Mouse (Mus musculus) stomach, embryonic 16.5 days (tissue): Measurements from ENCODE around the gene Mmgt2. TPM values are rescaled to one million over a fixed set of nuclear protein-coding genes. Genes with fewer than 3 reads are reported as not detected.

Experiments used
- ATAC-seq: fragments of 200-750 bp; cut with Nextera tagmentation; 2 replicates; pipeline ENCODE4 v1.8.0; 2017; ENCODE audit warnings: moderate number of reproducible peaks, moderate TSS enrichment; ENCODE audit not compliant: insufficient read depth, low FRiP score
- H3K27ac ChIP-seq: fragments of 300-500 bp; sonication (generic); 2 replicates; pipeline ENCODE4 v1.5.1; 2014; ENCODE audit warnings: low read length
- H3K27me3 ChIP-seq: fragments of 300-500 bp; sonication (generic); 2 replicates; pipeline ENCODE4 v1.6.1; 2014; ENCODE audit warnings: low read length, control low read depth, mixed read lengths; ENCODE audit not compliant: control insufficient read depth, insufficient read depth
- H3K36me3 ChIP-seq: fragments of 300-500 bp; sonication (generic); 2 replicates; pipeline ENCODE4 v1.6.1; 2014; ENCODE audit warnings: low read length; ENCODE audit not compliant: control insufficient read depth, insufficient read depth
- H3K4me1 ChIP-seq: fragments of 300-500 bp; sonication (generic); 2 replicates; pipeline ENCODE4 v1.6.1; 2014; ENCODE audit warnings: low read length, control low read depth, mixed read lengths; ENCODE audit not compliant: control insufficient read depth, insufficient read depth
- H3K4me2 ChIP-seq: fragments of 300-500 bp; sonication (generic); 2 replicates; pipeline ENCODE4 v1.6.1; 2014; ENCODE audit warnings: low read depth, low read length, mixed read lengths
- H3K4me3 ChIP-seq: fragments of 300-500 bp; sonication (generic); replicated peaks from 2 replicates; pipeline ENCODE4 v1.5.1; 2014; ENCODE audit warnings: mild to moderate bottlenecking, low read length
- H3K9ac ChIP-seq: fragments of 300-500 bp; sonication (generic); 2 replicates; pipeline ENCODE4 v1.6.1; 2014; ENCODE audit warnings: low read length
- H3K9me3 ChIP-seq: fragments of 300-500 bp; sonication (generic); replicated peaks from 2 replicates; pipeline ENCODE4 v1.6.1; 2016; ENCODE audit warnings: low read length, control low read depth; ENCODE audit not compliant: control insufficient read depth
- WGBS: fragments of 180-500 bp; shearing (Covaris S2); extraction: QIAGEN DNeasy Blood & Tissue Kit; methylation state at CpG from one replicate; pipeline ENCODE4 v1.1.7; 2014; 5-methylcytosine and 5-hydroxymethylcytosine counted together
- polyA plus RNA-seq: library from polyadenylated mRNA; unstranded; fragments of >200 nt; fragmentation: Nextera tagmentation; extraction: Ambion mirVana; gene quantifications from 2 replicates; pipeline ENCODE4 v1.2.1, GENCODE M21; 2015

Gene Mmgt2
- 39.6 and 42.1 TPM in 2 replicates for polyA plus RNA-seq

DNA sequence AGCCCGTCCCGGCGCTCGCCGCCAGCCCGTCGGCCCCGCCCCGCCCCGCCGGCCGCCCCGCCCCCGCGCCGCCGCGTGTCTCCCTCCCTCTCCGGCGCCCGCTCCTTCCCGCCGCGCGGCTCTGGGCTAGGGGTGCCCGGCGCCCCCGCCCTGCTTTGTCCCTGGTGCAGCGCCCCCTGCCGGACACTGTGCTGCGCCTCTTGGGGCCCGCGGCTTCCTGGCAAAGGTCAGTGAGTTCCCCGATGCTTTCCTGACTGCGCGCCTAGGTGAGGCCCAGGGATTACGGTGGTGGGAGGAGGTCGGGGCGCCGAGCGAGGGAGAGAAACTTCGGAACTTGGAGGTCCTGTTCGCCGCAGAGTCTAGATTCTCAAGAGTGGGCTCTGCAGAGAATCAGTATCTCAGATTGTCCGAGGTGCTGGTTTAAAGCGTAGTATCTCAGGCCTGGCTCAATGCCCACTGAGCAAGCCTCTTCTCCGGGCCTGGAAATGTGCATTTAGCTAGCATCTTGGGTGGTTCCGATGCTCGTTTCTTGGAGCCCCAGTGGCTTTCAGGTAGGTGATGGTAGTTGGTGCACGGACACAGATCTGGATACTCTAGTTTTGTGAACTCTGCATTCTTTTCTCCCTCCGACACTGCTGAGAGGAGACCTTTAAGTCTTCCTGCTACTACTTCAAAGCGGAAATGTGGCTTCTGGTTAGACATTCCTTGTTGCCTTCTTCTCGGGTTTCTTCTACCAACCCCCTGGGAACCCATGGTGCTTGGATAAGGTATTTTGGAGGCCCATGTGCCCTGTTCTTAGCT, at the start of gene Mmgt2:
Gene Mmgt2 (plus strand): TSS at position 74 of the 801 bp plus-strand sequence.
- H3K9ac ChIP-seq, result peak within 1 kb of the TSS; percentile 85
- WGBS, result 1% methylated on average over 27 of the region's 53 CpGs

GRCm38 (mm10) chr11:62601732-62602618, 46.5 kb upstream of the Mmgt2 start:
- no peaks in the 10 kb centered on the region for H3K27me3 ChIP-seq
- H3K9me3 ChIP-seq, result no peaks in the 10 kb centered on the region
- no peak for ATAC-seq
- H3K4me2 ChIP-seq, result peak overlapping the region; percentile 75
- H3K4me1 ChIP-seq, result peaks cover 27% of the 10 kb centered on the region
- H3K4me3 ChIP-seq, result peak overlapping the region; percentile 61
- H3K27ac ChIP-seq, result peak overlapping the region; percentile 88
- 11% methylated on average over 17 of the region's 17 CpGs for WGBS
- H3K9ac ChIP-seq, result peak overlapping the region; percentile 97
- H3K36me3 ChIP-seq, result peaks cover 21% of the 10 kb centered on the region

More for the DNA sequence above, at the start of gene Mmgt2:
- Histone ChIP-seq H3K4me1 (peaks cover 32% of the 10 kb centered on the region), H3K27ac (peak within 1 kb of the TSS; percentile 90), H3K4me3 (peak within 1 kb of the TSS; percentile 70), H3K27me3 (no peaks in the 10 kb centered on the region), H3K4me2 (peak within 1 kb of the TSS; percentile 83), H3K36me3 (no peaks in the 10 kb centered on the region), H3K9me3 (no peaks in the 10 kb centered on the region)
- ATAC-seq, result peak; percentile 92

DNA sequence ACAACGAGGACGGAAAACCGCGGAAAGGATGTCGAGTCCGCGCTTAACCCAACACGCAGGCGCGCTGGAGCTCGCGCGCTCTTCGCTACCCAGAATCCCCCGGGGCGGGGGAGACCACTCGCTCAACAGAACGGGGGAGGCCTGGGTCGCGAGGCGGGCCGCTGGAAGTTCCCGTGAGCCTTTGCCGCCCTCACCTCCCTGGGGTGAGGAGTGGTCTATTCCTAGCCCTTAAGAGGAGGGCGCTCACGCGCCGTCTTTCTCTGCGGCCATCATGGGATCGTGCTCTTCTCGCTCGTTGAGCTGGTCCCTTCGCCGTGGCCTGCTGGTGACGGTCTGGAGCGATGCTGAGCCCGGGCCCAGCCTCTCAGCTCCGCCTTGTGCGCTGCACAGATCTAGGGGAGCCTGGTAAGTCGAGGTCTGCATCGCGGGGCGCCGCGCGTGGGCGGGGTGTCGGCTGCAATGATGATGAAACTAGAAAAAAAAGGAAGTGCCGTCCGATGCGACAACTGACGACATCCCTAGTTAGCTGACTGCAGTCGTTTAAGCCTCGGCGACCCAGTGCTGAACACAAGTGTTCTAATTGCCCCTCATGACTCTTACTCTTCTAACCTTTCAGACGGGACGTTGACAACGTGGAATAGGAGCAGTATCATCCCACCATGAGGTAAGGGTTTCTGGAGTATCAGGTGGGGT, 45.7 kb upstream of the Mmgt2 start:
- Histone ChIP-seq H3K9me3 (no peaks in the 10 kb centered on the region), H3K4me2 (peak overlapping the region; percentile 75), H3K27me3 (no peaks in the 10 kb centered on the region), H3K27ac (peak overlapping the region; percentile 96), H3K36me3 (peaks cover 25% of the 10 kb centered on the region), H3K4me1 (peaks cover 27% of the 10 kb centered on the region), H3K9ac (peak overlapping the region; percentile 97), H3K4me3 (peak overlapping the region; percentile 61)
- WGBS, result under 1% methylated on average over 58 of the region's 58 CpGs
- ATAC-seq, result peak; percentile 96

GRCm38 (mm10) chr11:62603312-62604056, 45.0 kb upstream of the Mmgt2 start:
- H3K36me3 ChIP-seq, result peaks cover 25% of the 10 kb centered on the region
- no peak for ATAC-seq

DNA sequence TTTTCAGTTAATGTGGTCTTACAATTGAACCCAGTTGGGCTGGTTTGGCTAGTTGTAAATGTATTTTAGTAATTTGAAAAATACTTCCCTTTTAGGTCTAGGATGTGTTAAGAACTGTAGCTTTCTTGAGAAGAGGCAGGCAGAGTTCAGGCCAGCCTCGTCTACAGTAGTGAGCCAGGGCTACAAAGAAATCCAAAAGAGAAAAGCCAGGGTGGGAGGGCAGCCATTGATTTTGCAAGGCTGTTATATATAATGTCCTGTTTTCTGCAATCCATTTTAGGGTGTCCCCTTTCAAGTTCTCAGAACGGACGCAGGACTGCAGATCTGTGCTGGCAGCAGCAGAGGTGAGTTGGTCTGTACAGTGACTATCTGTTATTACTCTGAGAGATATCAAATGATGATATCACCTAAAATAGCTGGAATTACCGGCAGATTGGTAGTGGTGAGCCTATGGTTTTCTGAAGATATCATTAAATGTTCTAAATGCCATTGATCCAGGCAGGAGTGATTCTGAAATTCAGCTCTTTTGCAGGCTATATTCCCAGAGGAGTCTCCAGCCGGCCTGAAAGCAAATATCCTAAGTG, 44.2 kb upstream of the Mmgt2 start:
- ATAC-seq, result no peak
- H3K9ac ChIP-seq, result peak overlapping the region; percentile 97
- H3K9me3 ChIP-seq, result no peaks in the 10 kb centered on the region
- H3K4me1 ChIP-seq, result peaks cover 27% of the 10 kb centered on the region
- peak overlapping the region; percentile 64 for H3K4me2 ChIP-seq
- peaks cover 25% of the 10 kb centered on the region for H3K36me3 ChIP-seq
- WGBS, result 13% methylated on average over 5 of the region's 5 CpGs
- peak overlapping the region; percentile 96 for H3K27ac ChIP-seq
- no peaks in the 10 kb centered on the region for H3K27me3 ChIP-seq
- H3K4me3 ChIP-seq, result peak overlapping the region; percentile 61

More at GRCm38 (mm10) chr11:62603312-62604056, 45.0 kb upstream of the Mmgt2 start:
- H3K4me1 ChIP-seq, result peaks cover 27% of the 10 kb centered on the region
- peak overlapping the region; percentile 61 for H3K4me3 ChIP-seq
- H3K9ac ChIP-seq, result peak overlapping the region; percentile 97
- no peaks in the 10 kb centered on the region for H3K9me3 ChIP-seq
- H3K4me2 ChIP-seq, result peak overlapping the region; percentile 64
- no peaks in the 10 kb centered on the region for H3K27me3 ChIP-seq
- under 1% methylated on average over 13 of the region's 13 CpGs for WGBS
- H3K27ac ChIP-seq, result peak overlapping the region; percentile 96

DNA sequence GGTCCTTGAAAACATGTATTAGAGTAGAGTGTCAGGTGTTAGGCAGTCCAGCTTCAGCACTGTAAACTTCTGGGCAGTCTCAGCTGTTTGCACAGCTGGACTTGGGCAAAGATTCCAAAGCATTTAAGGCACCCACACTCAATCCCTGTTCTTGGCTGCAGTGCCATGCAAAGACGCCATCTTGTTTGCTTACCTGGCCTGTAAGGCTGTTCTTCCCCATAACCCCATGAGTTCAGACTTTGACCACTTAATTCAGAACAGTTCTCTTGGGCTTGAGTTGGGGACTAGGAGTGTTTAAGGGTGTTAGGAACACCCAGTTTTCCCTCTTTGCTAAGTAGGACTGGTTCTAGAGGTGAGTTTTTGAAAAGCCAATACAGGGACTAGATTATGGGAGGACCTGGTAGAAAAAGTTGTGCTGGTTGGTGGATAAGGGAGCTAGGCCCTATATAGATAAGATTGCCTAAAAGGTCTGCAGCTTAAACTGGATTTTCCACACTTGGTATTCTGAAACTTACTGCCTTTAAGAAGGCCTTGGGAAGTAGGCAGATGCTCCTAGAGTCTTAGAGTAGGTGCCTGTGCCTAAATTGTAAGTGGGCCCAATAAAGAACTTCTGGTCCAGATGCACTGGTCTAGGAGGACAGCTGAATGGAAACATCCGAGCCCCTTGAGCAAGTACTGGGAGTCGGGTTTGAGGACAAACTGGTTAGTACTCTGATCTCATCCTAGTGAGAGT, 43.4 kb upstream of the Mmgt2 start:
- peaks cover 25% of the 10 kb centered on the region for H3K36me3 ChIP-seq
- H3K4me2 ChIP-seq, result peak overlapping the region; percentile 64
- WGBS, result 32% methylated on average over 3 of the region's 3 CpGs
- peak overlapping the region; percentile 61; the same call in 1 of the 2 replicates for H3K4me3 ChIP-seq
- ATAC-seq, result no peak
- H3K4me1 ChIP-seq, result peaks cover 27% of the 10 kb centered on the region
- H3K27ac ChIP-seq, result peak overlapping the region; percentile 31; the same call in 1 of the 2 replicates
- H3K9ac ChIP-seq, result peak overlapping the region; percentile 60
- no peaks in the 10 kb centered on the region for H3K27me3 ChIP-seq
- no peaks in the 10 kb centered on the region for H3K9me3 ChIP-seq

DNA sequence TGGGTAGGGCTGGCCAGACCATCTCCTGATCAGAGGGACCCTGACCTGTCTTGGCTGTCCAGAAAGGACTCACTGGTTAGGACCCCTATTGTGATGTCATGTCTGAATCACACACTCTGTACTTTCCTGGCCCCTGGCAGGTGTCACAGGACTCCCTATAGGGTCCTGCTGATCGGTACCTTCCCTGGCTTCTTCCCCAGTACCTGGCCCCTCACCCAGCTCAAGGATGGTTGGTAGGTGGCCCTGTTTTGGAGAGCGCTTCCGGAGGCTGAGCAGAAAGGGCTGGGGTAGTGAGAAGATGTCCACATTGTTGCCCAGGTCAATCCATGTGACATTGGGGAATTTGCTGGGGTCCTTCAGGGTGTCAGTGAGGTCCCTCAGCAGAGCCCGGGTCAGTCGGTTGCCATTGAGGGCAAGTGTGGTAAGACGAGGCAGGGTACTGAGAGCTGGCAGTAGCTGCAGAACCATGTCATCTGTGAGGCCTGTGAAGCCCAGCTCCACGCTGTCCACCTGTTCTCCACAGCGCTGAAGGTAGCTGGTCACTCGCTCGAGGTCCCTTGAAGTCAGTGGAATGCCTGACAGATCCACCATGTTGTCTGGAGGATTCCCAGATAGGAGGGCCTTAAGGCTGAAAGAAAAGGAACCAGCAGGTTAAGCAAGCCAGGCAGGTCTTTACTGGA, 42.7 kb upstream of the Mmgt2 start:
- no peaks in the 10 kb centered on the region for H3K9me3 ChIP-seq
- 0 out of 2 replicates have a peak overlapping the region, but pooled peaks have one; percentile 61 for H3K4me3 ChIP-seq
- no peak for ATAC-seq
- peaks cover 27% of the 10 kb centered on the region for H3K4me1 ChIP-seq
- peaks cover 25% of the 10 kb centered on the region for H3K36me3 ChIP-seq
- no peaks in the 10 kb centered on the region for H3K27me3 ChIP-seq
- H3K4me2 ChIP-seq, result peak overlapping the region; percentile 64
- peak overlapping the region; percentile 60 for H3K9ac ChIP-seq
- 44% methylated on average over 10 of the region's 10 CpGs for WGBS
- peak overlapping the region; percentile 31 for H3K27ac ChIP-seq
